18 mouse cellular contexts compared by ENCODE assay signal in the genomic region with DNA sequence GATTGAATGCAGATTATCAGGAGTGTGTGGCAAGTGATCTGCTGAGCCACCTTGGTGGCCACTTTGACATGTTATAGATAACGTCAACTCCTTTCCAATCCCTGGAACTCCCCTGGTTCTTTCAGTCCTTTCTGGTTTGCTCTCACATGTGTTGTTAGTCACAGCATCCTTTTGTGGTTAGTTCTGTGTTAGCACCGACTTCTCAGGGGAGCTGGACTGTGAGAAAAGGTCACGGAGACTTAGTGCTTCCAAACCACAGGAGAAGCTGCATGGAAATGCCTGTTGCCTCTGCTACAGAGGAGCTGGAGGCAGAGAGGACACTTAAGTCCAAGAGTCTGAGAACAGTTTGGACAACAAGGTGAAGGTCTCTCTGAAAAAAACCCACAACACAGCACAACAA. TPM values are rescaled to one million over a fixed set of nuclear protein-coding genes. Genes with fewer than 3 reads are reported as not detected.
DNase-seq lines count a peak whose midpoint lies in the region; ATAC-seq and TF ChIP-seq lines count a peak whose summit lies in the region.
"Had no signal": no experiment of that assay in that cellular context is flagged by ENCODE, and none has a peak within 500 bp of the region (broad histone marks: within the 10 kb centered on the region; RNA-seq: fewer than 3 reads in every experiment).

No protein-coding gene starts in this region.

- H3K27me3 ChIP-seq in C2C12 (ENCODE audit: control insufficient read depth, insufficient read depth, insufficient read length) = no peaks in the 10 kb centered on the region
- no peaks in the 10 kb centered on the region for H3K27me3 ChIP-seq in heart, embryonic 11.5 days (ENCODE audit: control insufficient read depth, insufficient read depth, low read length)
- no peaks in the 10 kb centered on the region for H3K27me3 ChIP-seq in thymus, adult 2 months (ENCODE audit: control insufficient read depth, insufficient read depth, low read length)
- no peaks in the 10 kb centered on the region for H3K27me3 ChIP-seq in heart, adult 2 months (ENCODE audit: control insufficient read depth, insufficient read depth, low read length)
- H3K27me3 ChIP-seq: limb, embryonic 15.5 days; midbrain, embryonic 13.5 days had no signal

- peak; percentile 29 for ATAC-seq in megakaryocyte progenitor cell, adult 5-6 weeks (replicated peaks; ENCODE audit: poor library complexity)
- no peak for ATAC-seq in heart, embryonic 11.5 days (replicated peaks; ENCODE audit: insufficient number of reproducible peaks, low FRiP score, low TSS enrichment)
- ATAC-seq: midbrain, embryonic 13.5 days had no signal

- intact Hi-C loops in heart, adult 2 months (cut with DNase I) = no loop called here

- no peak overlapping the region for H3K4me3 ChIP-seq in C2C12 (ENCODE audit: insufficient read depth, poor library complexity, severe bottlenecking)
- H3K4me3 ChIP-seq in heart, embryonic 11.5 days (ENCODE audit: low read depth, low read length) = no peak overlapping the region
- H3K4me3 ChIP-seq in thymus, adult 2 months (ENCODE audit: control insufficient read depth, insufficient read depth, low read length) = no peak overlapping the region
- H3K4me3 ChIP-seq in heart, adult 2 months = no peak overlapping the region
- H3K4me3 ChIP-seq: heart, embryonic 10.5 days; limb, embryonic 15.5 days; midbrain, embryonic 13.5 days had no signal

- no peaks in the 10 kb centered on the region for H3K4me1 ChIP-seq in heart, embryonic 11.5 days (ENCODE audit: control insufficient read depth, insufficient read depth, low read length)
- peaks cover 4% of the 10 kb centered on the region; the same call in 1 of the 2 replicates for H3K4me1 ChIP-seq in thymus, adult 2 months (replicated peaks; ENCODE audit: control insufficient read depth, insufficient read depth, low read length)
- no peaks in the 10 kb centered on the region for H3K4me1 ChIP-seq in heart, adult 2 months (ENCODE audit: control insufficient read depth, insufficient read depth, low read length)
- H3K4me1 ChIP-seq: heart, embryonic 10.5 days; limb, embryonic 15.5 days; midbrain, embryonic 13.5 days had no signal

- TF ChIP-seq CTCF in C2C12 (IDR thresholded peaks at IDR 0.05; ENCODE audit: control insufficient read depth, insufficient read depth, insufficient read length) = no peak
- no peak for TF ChIP-seq CTCF in thymus, adult 2 months (IDR thresholded peaks at IDR 0.05; ENCODE audit: borderline replicate concordance, control insufficient read depth, extremely low read depth, insufficient read depth, low read length, poor library complexity)
- no peak for TF ChIP-seq CTCF in heart, adult 2 months (IDR thresholded peaks at IDR 0.05)

- TF ChIP-seq POLR2A in thymus, adult 2 months (IDR thresholded peaks at IDR 0.05; ENCODE audit: control insufficient read depth, extremely low read depth, insufficient read depth, low read length, poor library complexity) = no peak
- no peak for TF ChIP-seq POLR2A in heart, adult 2 months (IDR thresholded peaks at IDR 0.05; ENCODE audit: insufficient read depth, low read depth, low read length)

- peak; percentile 13 for DNase-seq in Muller cell, postnatal 12 days (ENCODE audit: inconsistent ontology term)
- DNase-seq in induced T-regulatory cell, adult 2 months (ENCODE audit: low read depth) = peak; percentile 72
- no peak for DNase-seq in thymus, adult 2 months
- no peak for DNase-seq in heart, adult 2 months
- DNase-seq in kidney, adult 8-10 months = no peak
- DNase-seq: adrenal gland, postnatal 25 days; cerebellum, postnatal 14 days; gastrocnemius, postnatal 25 days; heart, postnatal 4 days; lung, postnatal 14 days; thymus, adult 18-20 months had no signal

- H3K9me3 ChIP-seq in heart, embryonic 11.5 days (replicated peaks; ENCODE audit: control insufficient read depth, low read length) = no peaks in the 10 kb centered on the region
- H3K9me3 ChIP-seq: heart, embryonic 10.5 days; limb, embryonic 15.5 days; midbrain, embryonic 13.5 days had no signal

- TF ChIP-seq EP300 in heart, adult 2 months (IDR thresholded peaks at IDR 0.05; ENCODE audit: insufficient read depth, low read depth, low read length) = no peak

- WGBS in heart, embryonic 11.5 days (ENCODE audit: insufficient replicate concordance) = 53% methylated on average over 3 of the region's 3 CpGs
- 11% methylated on average over 3 of the region's 3 CpGs for WGBS in thymus, adult 2 months
- WGBS in heart, adult 2 months = 54% methylated on average over 3 of the region's 3 CpGs

- H3K4me2 ChIP-seq in heart, embryonic 11.5 days = no peak overlapping the region
- H3K4me2 ChIP-seq: limb, embryonic 15.5 days; midbrain, embryonic 13.5 days had no signal

- no peak overlapping the region for H3K9ac ChIP-seq in heart, embryonic 11.5 days (ENCODE audit: low read depth, low read length)
- no peak overlapping the region for H3K9ac ChIP-seq in heart, adult 2 months (ENCODE audit: low read depth, low read length)
- H3K9ac ChIP-seq: limb, embryonic 15.5 days; midbrain, embryonic 13.5 days had no signal

- no peaks in the 10 kb centered on the region for H3K79me2 ChIP-seq in C2C12 (ENCODE audit: control insufficient read depth, insufficient read depth)
- H3K79me2 ChIP-seq in heart, adult 2 months (replicated peaks; ENCODE audit: control insufficient read depth, insufficient read depth, low read length) = no peaks in the 10 kb centered on the region

- H3K79me3 ChIP-seq in C2C12 (ENCODE audit: low read depth) = no peaks in the 10 kb centered on the region

- no peak overlapping the region for H3ac ChIP-seq in C2C12 (ENCODE audit: control insufficient read depth, insufficient read length, low read depth)

- H3K36me3 ChIP-seq in C2C12 (ENCODE audit: control insufficient read depth, insufficient read depth) = no peaks in the 10 kb centered on the region
- H3K36me3 ChIP-seq in heart, embryonic 11.5 days (ENCODE audit: control insufficient read depth, insufficient read depth, low read length) = no peaks in the 10 kb centered on the region
- no peaks in the 10 kb centered on the region for H3K36me3 ChIP-seq in thymus, adult 2 months (ENCODE audit: control insufficient read depth, insufficient read depth, low read length)
- H3K36me3 ChIP-seq in heart, adult 2 months (ENCODE audit: control insufficient read depth, insufficient read depth, low read length) = no peaks in the 10 kb centered on the region
- H3K36me3 ChIP-seq: heart, embryonic 10.5 days; limb, embryonic 15.5 days; midbrain, embryonic 13.5 days had no signal

- H3K27ac ChIP-seq in heart, embryonic 11.5 days (ENCODE audit: low read depth, low read length) = no peak overlapping the region
- no peak overlapping the region for H3K27ac ChIP-seq in thymus, adult 2 months (ENCODE audit: control insufficient read depth, insufficient read depth, low read length)
- H3K27ac ChIP-seq in heart, adult 2 months = no peak overlapping the region
- H3K27ac ChIP-seq: heart, embryonic 10.5 days; kidney, postnatal 0 days; limb, embryonic 15.5 days; midbrain, embryonic 13.5 days had no signal

TF ChIP-seq in C2C12, 6 proteins besides CTCF, POLR2A, EP300 and RAD21:
- no peak for TF ChIP-seq MYOG (IDR thresholded peaks at IDR 0.05; ENCODE audit: control insufficient read depth, extremely low read depth, insufficient read length)
- TF ChIP-seq MAX (IDR thresholded peaks at IDR 0.05) = peak; percentile 55
- no peak for TF ChIP-seq USF1 (IDR thresholded peaks at IDR 0.05; ENCODE audit: low read depth)
- no peak for TF ChIP-seq CEBPB (IDR thresholded peaks at IDR 0.05; ENCODE audit: low read depth)
- no peak for TF ChIP-seq FOSL1 (IDR thresholded peaks at IDR 0.05; ENCODE audit: insufficient read depth, low read length, poor library complexity, severe bottlenecking)
- TF ChIP-seq MYOD1 (IDR thresholded peaks at IDR 0.05; ENCODE audit: control insufficient read depth, insufficient read length, low read depth) = no peak

RNA-seq across cellular contexts. Expression of gene Klf4, which starts 42.9 kb away (rescaled TPM):
- 11.0 TPM for polyA plus RNA-seq in C2C12 (2012; fragmentation: generic; extraction: Trizol)
- 12.4 and 23.7 TPM in 2 replicates for total RNA-seq in megakaryocyte progenitor cell, adult 5-6 weeks (2015)
- 3.3 and 8.8 TPM in 2 replicates for total RNA-seq in megakaryocyte progenitor cell, adult 5-6 weeks (2017)
- 3.3 and 4.0 TPM in 2 replicates for polyA plus RNA-seq in heart, embryonic 11.5 days (2014; fragmentation: Nextera tagmentation; extraction: Ambion mirVana)
- polyA plus RNA-seq in thymus, adult 2 months (2012; rRNA removed) = 10.1 and 11.4 TPM in 2 replicates
- total RNA-seq in heart, adult 2 months (2021) = 10 to 100 TPM; 35.6 to 43.4 TPM
- polyA plus RNA-seq in heart, adult 2 months (2012; rRNA removed) = 17.5 and 27.2 TPM in 2 replicates

Comparison
In these comparisons a context has a peak if more than half of its experiments do, and no peak if none do; other contexts are left out.
1. DNase-seq: peak in Muller cell, postnatal 12 days (single experiment) and induced T-regulatory cell, adult 2 months (single experiment); none in thymus, adult 2 months (single experiment), heart, adult 2 months (0 of 2) and kidney, adult 8-10 months (0 of 2).